ENCODE assay signal across 7 mouse cellular contexts in genomic region chr15:83518215-83519048, GRCm38 (mm10). TPM values are rescaled to one million over a fixed set of nuclear protein-coding genes. Genes with fewer than 3 reads are reported as not detected.
A peak's percentile ranks its signal among the peaks of the same experiment; 100 is the strongest.
DNase-seq lines count a peak whose midpoint lies in the region; ATAC-seq lines count a peak whose summit lies in the region.

No protein-coding gene starts in this region.

- DNase-seq in adrenal gland, postnatal 10 days, result peak; percentile 76
- DNase-seq in embryo, embryonic 10.5 days (ENCODE audit: low spot score), result peak; percentile 95
- DNase-seq in gastrocnemius, postnatal 10 days, result peak; percentile 55
- peak; percentile 49 to 69 for DNase-seq in left cerebral cortex, postnatal 10 days (ENCODE audit: extremely low spot score in 1 of 2, low spot score in 2 of 2)
- DNase-seq in right cerebral cortex, postnatal 25 days, result peak; percentile 31

- peak; percentile 72 for ATAC-seq in inflammation-experienced regulatory T-cells, adult 6 months
- ATAC-seq in megakaryocyte progenitor cell, adult 5-6 weeks (replicated peaks; ENCODE audit: poor library complexity), result peak; percentile 98

- intact Hi-C loops in left cerebral cortex, postnatal 10 days (cut with DNase I), result loop anchor here (5.0 to 10.0 kb wide), 3 partner anchors 131 to 346 kb away; partner anchors contain the start of gene Cyb5r3

RNA-seq across cellular contexts. Expression of gene Ttll1, which starts 7.7 kb away (rescaled TPM):
- total RNA-seq in adrenal gland, postnatal 10 days (2021), result 1 to 10 TPM; 7.0 to 9.5 TPM
- total RNA-seq in gastrocnemius, postnatal 10 days (2021), result 1 to 10 TPM; 5.2 to 6.3 TPM
- polyA plus RNA-seq in inflammation-experienced regulatory T-cells, adult 6 months (2017; shearing (Covaris generic)), result 10 to 100 TPM in 1 of 3 experiments, 1 to 10 TPM in 2; 6.8 to 11.7 (median 9.6) TPM
- total RNA-seq in left cerebral cortex, postnatal 10 days (2021), result 10 to 100 TPM; 57.7 to 61.2 TPM
- total RNA-seq in megakaryocyte progenitor cell, adult 5-6 weeks (2015), result 6.2 and 7.6 TPM in 2 replicates
- 2.0 and 4.9 TPM in 2 replicates for total RNA-seq in megakaryocyte progenitor cell, adult 5-6 weeks (2017)

RNA-seq across cellular contexts. Expression of gene Bik, which starts 8.2 kb away (rescaled TPM):
- 10 to 100 TPM; 10.4 to 12.1 TPM for total RNA-seq in adrenal gland, postnatal 10 days (2021)
- 1 to 10 TPM; 2.0 to 3.3 TPM for total RNA-seq in gastrocnemius, postnatal 10 days (2021)
- 1 to 10 TPM; 2.7 to 3.6 (median 3.4) TPM for polyA plus RNA-seq in inflammation-experienced regulatory T-cells, adult 6 months (2017; shearing (Covaris generic))
- total RNA-seq in left cerebral cortex, postnatal 10 days (2021), result not detected
- total RNA-seq in megakaryocyte progenitor cell, adult 5-6 weeks (2015), result 0.15 TPM in 1 of 2 replicates, not detected in the other
- 0.25 TPM in 1 of 2 replicates, not detected in the other for total RNA-seq in megakaryocyte progenitor cell, adult 5-6 weeks (2017)

RNA-seq across cellular contexts. Expression of gene Tspo, which starts 45.0 kb away (rescaled TPM):
- total RNA-seq in adrenal gland, postnatal 10 days (2021), result 100 to 1,000 TPM; 298 to 316 TPM
- total RNA-seq in gastrocnemius, postnatal 10 days (2021), result 10 to 100 TPM; 30.3 to 33.8 TPM
- 100 to 1,000 TPM; 311 to 463 (median 342) TPM for polyA plus RNA-seq in inflammation-experienced regulatory T-cells, adult 6 months (2017; shearing (Covaris generic))
- total RNA-seq in left cerebral cortex, postnatal 10 days (2021), result 1 to 10 TPM; 2.6 to 2.9 TPM
- total RNA-seq in megakaryocyte progenitor cell, adult 5-6 weeks (2015), result 123 and 129 TPM in 2 replicates
- 70.4 and 103 TPM in 2 replicates for total RNA-seq in megakaryocyte progenitor cell, adult 5-6 weeks (2017)

RNA-seq across cellular contexts. Expression of gene Mcat, which starts 45.2 kb away (rescaled TPM):
- total RNA-seq in adrenal gland, postnatal 10 days (2021), result 10 to 100 TPM; 43.1 to 49.3 TPM
- total RNA-seq in gastrocnemius, postnatal 10 days (2021), result 10 to 100 TPM; 22.7 to 29.3 TPM
- polyA plus RNA-seq in inflammation-experienced regulatory T-cells, adult 6 months (2017; shearing (Covaris generic)), result 1 to 10 TPM; 3.0 to 5.2 (median 4.1) TPM
- total RNA-seq in left cerebral cortex, postnatal 10 days (2021), result 10 to 100 TPM; 33.8 to 38.3 TPM
- total RNA-seq in megakaryocyte progenitor cell, adult 5-6 weeks (2015), result 13.2 and 17.6 TPM in 2 replicates
- total RNA-seq in megakaryocyte progenitor cell, adult 5-6 weeks (2017), result 15.3 and 16.3 TPM in 2 replicates

RNA-seq across cellular contexts. Expression of gene Pacsin2, which starts 54.0 kb away (rescaled TPM):
- total RNA-seq in adrenal gland, postnatal 10 days (2021), result 10 to 100 TPM; 69.9 to 76.3 TPM
- total RNA-seq in gastrocnemius, postnatal 10 days (2021), result 10 to 100 TPM; 42.8 to 44.4 TPM
- 10 to 100 TPM; 17.1 to 34.5 (median 22.0) TPM for polyA plus RNA-seq in inflammation-experienced regulatory T-cells, adult 6 months (2017; shearing (Covaris generic))
- total RNA-seq in left cerebral cortex, postnatal 10 days (2021), result 10 to 100 TPM; 47.5 to 48.6 TPM
- 40.0 and 47.4 TPM in 2 replicates for total RNA-seq in megakaryocyte progenitor cell, adult 5-6 weeks (2015)
- total RNA-seq in megakaryocyte progenitor cell, adult 5-6 weeks (2017), result 71.7 and 101 TPM in 2 replicates

Comparison
In these comparisons a context has a peak if more than half of its experiments do, and no peak if none do; other contexts are left out.
1. Peak in every context shown above with its lines: DNase-seq and ATAC-seq.
2. DNase-seq: peak in every context shown above with its lines; median percentile 95 in embryo, embryonic 10.5 days; 76 in adrenal gland, postnatal 10 days; 59 in left cerebral cortex, postnatal 10 days; 55 in gastrocnemius, postnatal 10 days; 31 in right cerebral cortex, postnatal 25 days.
3. RNA of gene Ttll1, which starts 7.7 kb away (total RNA-seq): 57.7 to 61.2 TPM in left cerebral cortex, postnatal 10 days; 7.0 to 9.5 TPM in adrenal gland, postnatal 10 days, 5.2 to 6.3 TPM in gastrocnemius, postnatal 10 days and 2.0 to 7.6 TPM in megakaryocyte progenitor cell, adult 5-6 weeks; every median in the first group is over 4 times any median in the second.
4. RNA of gene Tspo, which starts 45.0 kb away (total RNA-seq): 298 to 316 TPM in adrenal gland, postnatal 10 days, 70.4 to 129 TPM in megakaryocyte progenitor cell, adult 5-6 weeks and 30.3 to 33.8 TPM in gastrocnemius, postnatal 10 days; 2.6 to 2.9 TPM in left cerebral cortex, postnatal 10 days; every median in the first group is over 4 times any median in the second.